Mouse (Mus musculus): ENCODE measurements around the gene Ddx10.
"Not testable (repeated sequence)": the region's sequence is repeated elsewhere in the genome, so short reads cannot be mapped to it uniquely, and the experiment has no call there.

Gene Ddx10

DNA sequence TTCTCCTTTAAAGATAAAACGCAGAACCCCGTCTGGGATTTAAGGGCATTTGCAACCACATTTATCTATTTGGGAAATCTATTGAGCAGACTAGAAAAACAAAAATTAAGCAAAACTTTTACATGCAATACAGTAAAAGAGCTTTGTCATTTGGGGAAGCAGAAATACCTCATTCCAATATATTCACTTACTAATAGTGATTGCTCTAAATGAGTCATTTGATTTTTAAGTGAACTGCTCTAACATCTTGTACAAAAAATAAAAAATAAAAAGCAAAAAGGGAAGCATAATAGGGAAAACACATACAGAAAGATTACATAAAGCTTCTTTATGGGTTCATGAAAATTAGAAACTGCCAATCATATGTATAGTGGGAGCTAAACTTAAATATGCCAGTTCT is 104.3 kb downstream of the Ddx10 start:
- DNase-seq (ENCODE audit: low spot score), result no peak

DNA sequence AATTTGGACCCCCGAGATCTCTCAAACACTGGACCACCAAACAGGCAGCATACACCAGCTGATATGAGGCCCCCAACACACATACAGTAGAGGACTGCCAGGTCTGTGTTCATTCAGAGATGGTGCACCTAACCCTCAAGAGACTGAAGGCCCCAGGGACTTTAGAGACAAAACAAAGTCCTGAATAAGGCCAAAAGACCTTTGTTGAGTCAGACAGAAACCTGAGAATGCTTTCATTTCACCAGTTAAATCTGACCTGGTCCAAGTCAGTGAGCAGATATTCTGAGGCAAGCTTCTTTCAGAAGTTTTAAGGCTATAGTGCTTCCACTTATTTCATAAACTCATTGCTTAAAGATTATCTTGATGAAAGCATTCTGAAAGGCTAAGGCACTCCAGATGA is 105.4 kb downstream of the Ddx10 start:
- DNase-seq (ENCODE audit: low spot score), result not testable (repeated sequence)

DNA sequence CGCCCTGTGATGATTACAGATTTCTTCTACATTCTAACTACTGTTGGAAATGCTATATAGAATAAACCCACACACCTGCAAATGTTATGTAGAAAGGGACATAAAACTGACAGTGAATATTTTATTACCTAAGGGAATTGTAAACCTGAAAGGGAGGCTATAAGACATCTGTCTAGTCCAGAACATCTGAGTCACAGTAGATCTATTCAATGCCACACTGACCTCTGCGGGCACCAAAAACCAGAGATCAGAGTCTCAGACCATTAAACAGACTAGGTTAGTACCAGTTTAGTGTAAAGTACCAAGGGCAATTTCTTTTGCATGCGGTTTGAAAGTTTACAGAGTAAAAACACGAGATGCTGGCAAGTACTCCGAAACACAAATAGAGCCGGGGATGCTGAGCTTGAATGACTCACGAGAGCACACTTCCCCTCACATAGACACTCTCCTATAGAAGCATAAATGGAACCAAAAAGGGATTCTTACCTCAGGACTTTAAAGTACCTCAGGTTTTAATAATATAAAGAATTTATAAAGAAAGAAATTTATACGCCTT is 107.2 kb downstream of the Ddx10 start:
- DNase-seq (ENCODE audit: low spot score), result no peak

DNA sequence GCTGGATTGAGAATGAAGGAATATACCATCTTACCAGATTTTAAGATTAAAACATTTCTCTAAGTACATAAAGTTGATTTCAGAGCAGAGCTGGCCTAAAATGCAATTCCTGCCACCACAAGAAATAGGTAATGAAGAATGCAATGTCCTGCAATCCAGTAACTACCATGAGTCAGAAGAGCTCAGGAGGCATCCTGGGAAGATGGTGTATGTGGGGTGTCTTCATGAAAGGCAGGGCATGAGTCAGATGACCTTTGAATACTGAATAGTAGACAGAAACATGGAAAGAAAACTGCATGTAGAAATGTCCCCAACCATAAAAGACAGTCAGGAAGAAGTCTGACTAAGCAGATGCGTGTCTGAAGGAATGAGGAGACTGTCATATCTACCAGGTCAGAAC is 115.0 kb downstream of the Ddx10 start:
- DNase-seq (ENCODE audit: low spot score), result no peak

DNA sequence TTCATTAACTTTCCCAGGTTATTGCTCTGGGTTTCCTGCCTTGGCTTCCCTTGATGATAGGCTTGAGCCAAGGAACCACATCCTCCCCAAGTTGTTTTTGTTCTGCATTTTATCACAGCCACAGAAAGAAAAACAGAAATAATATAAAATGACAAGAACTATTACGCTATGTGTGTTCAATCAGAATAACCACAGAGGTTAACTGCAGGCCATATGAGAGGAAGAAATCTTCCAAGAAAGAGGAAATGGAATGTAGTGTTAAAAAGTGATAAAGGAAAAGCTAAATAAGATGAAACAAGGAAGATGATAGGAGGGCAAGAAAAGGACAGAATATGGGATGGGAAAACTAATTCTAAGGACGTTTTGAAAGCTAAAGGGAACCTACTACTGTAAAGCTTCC is 117.4 kb downstream of the Ddx10 start:
- DNase-seq (ENCODE audit: low spot score), result no peak

DNA sequence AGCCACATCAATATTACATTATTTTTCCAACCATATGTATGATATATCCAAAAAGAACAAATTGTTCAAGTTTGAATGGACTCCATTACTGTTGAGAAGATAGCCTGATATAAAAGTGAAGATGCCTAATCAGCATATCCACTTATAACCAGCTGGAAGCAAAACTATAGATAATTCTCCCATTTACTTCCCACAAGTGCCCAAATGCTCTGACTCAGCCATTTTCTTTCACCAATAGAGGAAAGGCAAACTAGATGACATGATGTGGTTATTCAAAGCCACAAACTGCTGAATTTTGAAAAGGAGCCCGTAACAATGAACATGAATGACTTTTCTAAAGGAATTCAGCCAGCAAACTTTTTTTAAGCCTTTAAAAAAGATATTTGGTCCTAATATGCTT is 146.8 kb downstream of the Ddx10 start:
- DNase-seq (ENCODE audit: low spot score), result no peak

DNA sequence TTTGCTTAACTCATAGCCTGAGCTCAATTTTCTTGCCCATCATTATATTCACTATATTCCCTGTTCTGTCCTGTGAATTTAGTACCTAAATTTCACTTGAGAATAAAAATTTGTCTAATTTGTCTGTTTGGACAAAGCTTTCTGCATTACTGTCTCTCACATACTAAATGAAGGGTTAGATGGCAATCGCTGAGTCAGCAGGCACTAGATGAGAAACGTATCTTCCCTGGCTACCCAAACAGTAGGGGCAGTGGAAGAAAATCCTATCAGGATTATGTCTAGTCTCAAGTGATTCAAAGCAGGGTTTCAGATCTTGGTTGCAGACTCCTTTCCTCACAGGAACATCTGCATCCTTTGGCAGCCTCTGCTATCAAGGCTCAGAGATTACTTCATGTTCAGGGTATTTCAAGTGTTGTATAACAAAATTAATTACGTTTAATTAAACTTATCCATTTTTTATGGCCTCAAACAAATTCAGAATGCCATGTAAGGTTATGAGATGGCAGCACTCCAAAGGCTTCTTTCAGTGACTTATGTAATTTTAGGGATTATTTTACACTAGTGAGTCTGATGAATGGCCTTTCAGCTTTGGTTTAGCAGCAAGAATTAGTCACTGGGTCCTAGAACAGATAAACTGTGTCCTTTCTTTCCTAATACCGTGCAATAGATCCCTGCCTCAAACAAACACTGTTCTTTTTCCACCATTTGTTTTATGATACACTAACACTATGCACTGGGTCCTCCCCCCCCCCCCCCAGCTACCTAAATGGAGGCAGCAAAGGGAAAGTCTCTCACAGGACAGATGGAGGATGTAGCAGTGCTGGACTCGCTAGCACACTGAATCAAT is 152.3 kb downstream of the Ddx10 start:
- no peak for DNase-seq (ENCODE audit: low spot score)

DNA sequence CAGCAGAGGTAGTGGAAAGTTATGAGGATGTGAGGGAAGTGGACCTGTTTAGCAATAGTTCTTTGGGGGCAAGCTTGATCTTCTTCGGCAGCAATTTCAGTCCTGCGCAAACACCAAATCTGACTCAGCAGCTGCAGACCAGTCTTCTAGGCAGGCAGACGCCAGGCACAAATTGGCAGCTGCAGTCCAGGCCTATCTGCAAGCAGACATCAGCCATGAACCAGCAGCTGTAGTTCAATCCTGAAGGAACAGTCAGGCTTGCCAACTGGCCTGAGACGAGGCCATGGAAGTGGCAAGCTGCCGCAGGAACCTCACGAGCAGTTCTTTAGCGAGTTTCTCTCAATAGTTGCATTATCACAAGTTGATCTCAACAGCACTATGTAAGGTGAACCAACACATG is 153.3 kb downstream of the Ddx10 start:
- no peak for DNase-seq (ENCODE audit: low spot score)

DNA sequence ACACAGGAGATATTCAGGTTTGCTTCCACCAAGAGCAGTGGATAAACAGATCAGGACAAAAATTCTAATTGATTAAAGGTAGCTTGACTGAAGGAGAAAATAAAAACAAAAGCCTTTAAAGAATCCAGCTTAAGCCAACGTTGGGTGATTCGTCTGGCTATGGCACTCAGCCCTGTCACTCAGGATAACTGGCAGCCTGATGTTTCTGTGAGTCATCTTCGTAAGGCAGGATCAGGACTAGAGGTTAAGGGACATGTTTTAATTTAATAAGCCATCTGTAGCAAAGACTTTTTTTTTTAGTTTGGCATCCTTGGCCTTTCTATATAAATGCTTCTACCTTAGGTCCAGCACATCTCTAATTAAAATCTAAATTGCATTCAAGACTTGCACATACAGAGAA is 170.2 kb downstream of the Ddx10 start:
- DNase-seq (ENCODE audit: low spot score), result no peak

DNA sequence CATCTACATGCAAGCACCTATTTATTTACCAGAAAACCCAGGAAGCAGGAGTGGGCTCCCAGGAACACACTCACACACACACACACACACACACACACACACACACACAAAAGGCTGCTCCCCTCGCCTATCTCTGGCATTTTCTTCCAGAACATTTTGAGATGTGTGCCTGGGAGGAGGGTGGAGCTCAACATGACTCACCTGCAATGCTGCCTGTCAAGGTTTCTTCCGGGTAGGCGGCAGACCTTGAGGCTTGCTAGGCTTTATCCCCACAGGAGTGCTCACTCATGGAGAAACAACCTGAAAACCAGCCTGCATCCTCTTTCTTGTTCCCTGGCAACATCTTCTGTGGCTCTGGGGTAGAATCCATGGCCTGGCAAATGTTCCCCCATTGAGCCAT is 171.9 kb downstream of the Ddx10 start:
- peak; percentile 24 for DNase-seq (ENCODE audit: low spot score)

DNA sequence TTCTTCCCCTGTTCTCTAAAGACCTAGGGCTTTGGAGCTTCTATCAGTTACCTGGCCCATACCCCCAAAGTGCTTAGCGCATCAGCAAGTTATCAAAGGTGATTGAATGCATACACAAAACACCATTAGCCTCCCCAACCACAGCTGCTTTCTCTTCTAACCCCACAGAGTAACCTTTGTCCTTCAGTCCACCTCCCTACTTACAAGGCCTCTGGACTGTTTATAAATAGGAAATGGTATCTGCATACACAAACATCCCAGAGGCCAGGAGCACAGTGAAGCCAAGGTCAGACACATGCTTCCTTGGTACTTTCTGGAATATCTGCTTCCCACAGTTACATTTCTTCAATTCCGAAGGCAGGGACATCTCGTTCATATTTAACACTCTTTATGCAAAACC is 173.4 kb downstream of the Ddx10 start:
- no peak for DNase-seq (ENCODE audit: low spot score)

DNA sequence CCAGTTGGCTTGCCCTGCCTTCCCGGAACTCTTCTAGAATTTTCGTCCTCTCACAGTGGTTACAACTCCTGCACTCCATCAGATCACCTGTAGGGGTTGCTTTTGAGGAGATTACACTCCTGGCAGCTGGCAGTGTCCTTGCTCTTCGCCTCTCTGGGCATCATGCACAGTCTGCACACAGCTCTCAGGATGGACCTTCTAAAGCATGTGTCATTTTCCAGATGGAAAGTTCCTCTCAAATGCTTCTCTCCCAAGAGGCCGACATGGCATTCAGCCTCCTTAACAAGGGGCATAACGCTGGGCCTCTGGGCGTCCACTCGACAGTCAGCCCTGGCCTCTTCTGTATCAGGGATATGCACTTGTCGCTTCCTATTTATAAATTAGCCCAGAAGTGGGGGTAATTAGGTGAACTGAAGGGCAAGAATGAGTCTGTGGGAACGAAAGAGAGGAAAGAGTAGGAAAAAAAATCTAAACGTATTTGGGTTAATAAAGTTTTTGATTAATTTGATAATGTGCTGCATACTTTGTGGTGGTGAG is 174.2 kb downstream of the Ddx10 start:
- DNase-seq (ENCODE audit: low spot score), result no peak

DNA sequence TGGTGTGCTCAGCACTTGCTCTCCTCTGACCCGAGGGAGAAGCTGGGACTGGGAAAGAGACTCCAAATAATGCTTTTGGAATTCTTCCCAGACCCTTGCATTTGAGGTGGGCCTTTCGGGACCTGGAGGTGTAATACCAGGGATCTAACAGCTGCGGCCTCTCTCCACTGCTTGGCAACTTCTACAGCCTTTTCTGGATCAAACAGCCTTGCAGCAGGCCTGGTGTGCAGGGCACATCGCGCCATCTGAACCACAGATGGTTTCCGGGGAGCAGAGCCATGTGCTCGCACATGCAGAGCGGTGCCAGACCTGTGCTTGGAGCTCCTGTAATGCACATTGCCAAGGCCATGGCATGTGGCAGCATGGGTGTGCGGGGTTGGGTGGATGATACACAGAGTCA is 175.8 kb downstream of the Ddx10 start:
- DNase-seq (ENCODE audit: low spot score), result no peak

DNA sequence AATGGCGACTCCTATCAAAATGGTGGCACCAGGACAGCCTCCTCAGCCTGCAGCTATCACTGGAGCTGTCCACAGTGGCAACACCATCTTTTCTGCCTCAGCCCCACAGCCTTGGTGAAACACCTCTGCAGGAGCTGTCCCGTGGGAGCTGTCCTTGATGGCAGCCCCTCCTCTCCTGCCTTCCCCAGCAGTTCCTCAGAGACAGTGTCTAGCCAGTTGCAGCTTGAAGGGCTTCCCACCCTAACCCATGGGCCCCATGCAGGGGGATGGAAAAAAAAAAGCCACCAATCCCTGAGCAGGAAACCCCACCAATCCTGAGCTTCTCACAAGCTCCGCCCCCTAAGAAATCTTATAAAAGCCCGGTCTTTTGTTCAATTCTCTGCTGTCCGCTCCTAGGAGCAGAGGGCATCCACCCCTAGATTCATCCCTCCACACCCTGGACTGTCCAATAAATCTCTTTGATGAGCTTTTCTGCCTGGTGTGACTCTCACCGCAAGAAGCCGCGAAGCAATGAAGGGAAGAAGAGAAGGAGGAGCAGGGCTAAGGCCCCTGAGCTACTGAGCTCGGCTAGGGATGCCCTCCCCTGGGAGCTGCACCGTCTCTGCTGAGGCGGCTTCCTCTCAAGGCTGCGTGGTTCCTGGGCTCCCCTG is 176.9 kb downstream of the Ddx10 start:
- DNase-seq (ENCODE audit: low spot score), result no peak

DNA sequence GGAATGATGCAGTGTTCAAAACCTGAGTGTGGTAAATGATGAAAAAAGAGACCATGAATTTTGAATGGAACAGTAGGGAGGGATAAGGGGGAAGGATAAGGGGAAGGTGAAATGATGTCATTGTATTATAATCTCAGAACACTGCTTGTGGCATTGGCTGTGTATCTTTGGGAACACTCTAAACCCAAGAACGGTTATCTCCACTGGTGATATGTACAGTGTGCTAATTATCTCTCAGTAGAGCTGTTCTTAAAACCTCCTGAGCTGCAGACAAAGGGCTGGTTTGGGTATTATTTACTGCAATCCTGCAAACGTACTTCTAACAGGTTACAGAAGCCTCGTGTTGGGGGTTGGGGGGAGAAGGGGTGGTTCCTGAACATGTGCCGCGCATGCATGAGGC is 179.7 kb downstream of the Ddx10 start:
- DNase-seq (ENCODE audit: low spot score), result no peak

DNA sequence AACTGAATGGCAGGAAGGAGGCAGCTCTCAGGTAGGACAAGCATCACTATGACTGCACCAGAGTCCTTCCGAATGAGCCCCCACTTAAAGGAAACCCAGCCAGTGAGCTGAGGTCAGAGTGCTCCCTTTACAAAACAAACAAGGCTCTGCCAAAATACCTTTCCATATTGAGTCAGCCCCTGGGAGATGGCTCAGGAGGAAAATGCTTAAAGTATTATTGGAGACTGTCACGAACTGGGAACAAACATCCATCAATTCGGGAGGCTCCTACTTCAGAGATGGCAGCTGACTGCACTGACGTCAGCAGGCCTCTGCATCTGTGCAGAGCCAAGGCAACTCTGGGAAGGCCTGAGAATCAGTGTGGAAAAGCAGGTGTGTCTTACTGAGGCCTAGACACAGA is 181.4 kb downstream of the Ddx10 start:
- DNase-seq (ENCODE audit: low spot score), result no peak

DNA sequence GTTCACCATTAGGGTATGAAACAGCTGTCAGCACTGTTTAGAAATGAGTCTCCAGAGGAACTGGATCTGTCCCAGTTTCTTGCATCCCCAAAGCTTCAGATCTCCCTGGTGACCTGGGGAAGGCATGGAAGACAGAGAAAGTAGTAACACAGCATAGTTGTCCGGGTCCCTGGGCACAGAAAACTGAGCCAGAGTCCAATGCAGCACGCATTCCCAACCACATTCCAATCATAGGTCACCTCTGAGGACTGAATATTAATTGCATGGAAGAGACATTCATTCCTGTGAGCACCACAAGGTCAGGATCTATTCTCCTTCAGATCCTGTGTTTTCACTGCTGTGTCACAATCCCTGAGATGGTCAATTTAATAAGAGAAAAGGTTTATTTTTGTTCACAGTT is 182.8 kb downstream of the Ddx10 start:
- no peak for DNase-seq (ENCODE audit: low spot score)

DNA sequence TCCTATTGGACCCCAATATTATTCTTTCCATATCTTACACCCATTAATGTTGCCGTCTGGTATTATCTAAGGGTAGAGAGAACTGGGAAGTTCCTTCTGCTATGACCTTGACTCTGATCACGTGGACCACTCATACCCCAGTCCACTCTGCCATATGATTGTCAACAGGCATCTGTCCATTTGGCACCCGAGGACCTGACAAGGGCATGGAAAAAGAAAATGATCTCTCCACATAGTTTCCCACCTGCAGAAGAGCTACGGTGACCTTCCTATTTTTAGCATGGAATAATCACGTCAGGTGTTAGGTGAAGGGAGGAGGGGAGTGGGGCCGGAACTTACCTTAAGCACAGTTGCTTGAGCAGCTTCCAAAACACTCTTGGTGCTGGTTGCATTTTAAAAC is 183.3 kb downstream of the Ddx10 start:
- no peak for DNase-seq (ENCODE audit: low spot score)

DNA sequence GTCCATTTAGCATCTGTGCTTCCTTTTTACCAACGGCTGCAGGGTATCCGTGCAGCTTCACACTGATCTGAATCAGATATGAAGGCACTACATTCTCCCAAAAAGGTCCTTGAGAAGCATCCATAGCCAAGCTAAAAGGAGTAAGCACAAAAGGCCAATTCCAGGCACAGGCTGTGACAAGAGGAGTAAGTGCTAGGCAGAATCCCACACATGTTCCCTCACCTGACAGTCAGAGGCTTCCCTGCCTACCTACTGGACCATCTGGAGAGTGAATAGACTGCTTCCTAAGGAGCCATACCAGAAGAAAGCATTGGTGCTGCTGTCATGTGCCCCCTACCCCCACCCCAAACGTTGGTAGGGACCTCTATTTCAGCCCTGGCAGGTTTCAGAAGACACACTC is 192.5 kb downstream of the Ddx10 start:
- no peak for DNase-seq (ENCODE audit: low spot score)
